Mouse (Mus musculus): Measurements from ENCODE around the gene Vsig8. TPM values are rescaled to one million over a fixed set of nuclear protein-coding genes. Genes with fewer than 3 reads are reported as not detected.

Vsig8 gene
- total and polyA plus RNA-seq, 2 experiments from 2014 or later: 0.12 TPM; not detected in 1

DNA sequence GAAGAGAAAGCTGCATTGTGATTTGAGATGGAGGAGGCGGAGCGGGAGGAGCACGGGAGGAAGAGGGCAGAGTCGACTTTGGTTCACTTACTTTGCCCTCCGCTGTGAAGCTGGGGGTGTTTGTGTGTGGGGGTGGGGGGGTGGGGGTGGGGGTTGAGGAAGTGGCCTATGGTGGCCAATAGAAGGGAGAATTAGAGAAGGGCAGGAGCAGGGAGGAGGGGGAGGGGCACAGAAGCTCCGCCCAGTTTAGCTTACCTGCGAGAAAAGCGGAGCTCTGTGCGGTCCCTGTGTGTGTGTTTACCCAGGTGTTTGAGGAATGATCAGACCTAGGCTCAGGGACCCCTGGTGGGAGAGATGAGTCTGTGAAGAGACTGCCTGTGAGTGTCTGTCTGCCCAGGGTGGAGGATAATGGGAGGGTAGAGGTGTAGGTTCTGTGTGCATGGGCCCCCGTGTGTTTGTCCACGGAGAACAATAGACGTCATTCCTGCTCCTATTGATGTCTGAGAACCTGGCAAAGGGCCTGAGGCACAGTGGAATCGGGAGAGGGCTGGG, 45.2 kb upstream of the Vsig8 start:
- DNase-seq (ENCODE audit: low spot score) (no peak), ATAC-seq (ENCODE audit: insufficient read depth, low read depth) (no peak)
- 41% methylated on average over 13 of the region's 13 CpGs for WGBS
- no peak for TF ChIP-seq EP300 (IDR thresholded peaks at IDR 0.05; ENCODE audit: low read depth)
- no peak for TF ChIP-seq CTCF (IDR thresholded peaks at IDR 0.05; ENCODE audit: low read depth)
- Histone ChIP-seq H3K4me1 (ENCODE audit: control insufficient read depth, insufficient read depth) (peaks cover 28% of the 10 kb centered on the region), H3K9me3 (replicated peaks; ENCODE audit: control insufficient read depth, low read length) (no peaks in the 10 kb centered on the region), H3K27me3 (ENCODE audit: control insufficient read depth, insufficient read depth, low read length) (no peaks in the 10 kb centered on the region), H3K36me3 (replicated peaks; ENCODE audit: control insufficient read depth, insufficient read depth, low read length) (peaks cover 34% of the 10 kb centered on the region), H3K9ac (replicated peaks; ENCODE audit: low read depth, low read length) (no peak overlapping the region), H3K4me2 (ENCODE audit: low read depth, low read length) (no peak overlapping the region), H3K27ac (ENCODE audit: low read depth) (no peak overlapping the region), H3K4me3 (ENCODE audit: low read depth, low read length) (no peak overlapping the region)

DNA sequence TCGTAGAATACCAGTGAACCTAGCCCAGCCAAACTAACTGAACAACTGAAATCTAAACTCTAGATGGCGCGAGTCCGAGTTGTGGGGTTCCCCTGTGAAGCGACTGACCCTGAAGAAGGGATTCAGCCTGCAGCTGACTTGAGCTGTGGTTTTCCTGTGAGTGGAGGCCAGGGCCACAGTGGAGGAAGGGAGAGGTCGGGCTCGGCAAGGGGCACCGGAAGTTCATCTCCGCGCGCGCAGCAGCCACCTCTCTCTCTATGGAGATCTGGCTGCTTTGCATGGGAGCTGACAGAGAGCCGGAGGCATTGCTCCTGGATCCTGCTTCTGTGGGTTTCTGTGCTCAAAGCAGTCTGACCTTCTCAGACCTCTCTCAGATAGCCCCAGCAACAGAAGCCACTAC, 42.8 kb upstream of the Vsig8 start:
- Histone ChIP-seq H3K9ac (replicated peaks; ENCODE audit: low read depth, low read length) (no peak overlapping the region), H3K27me3 (ENCODE audit: control insufficient read depth, insufficient read depth, low read length) (no peaks in the 10 kb centered on the region), H3K36me3 (replicated peaks; ENCODE audit: control insufficient read depth, insufficient read depth, low read length) (peaks cover 10% of the 10 kb centered on the region), H3K4me2 (ENCODE audit: low read depth, low read length) (peak overlapping the region; percentile 44), H3K4me1 (ENCODE audit: control insufficient read depth, insufficient read depth) (peaks cover 22% of the 10 kb centered on the region), H3K9me3 (replicated peaks; ENCODE audit: control insufficient read depth, low read length) (0 out of 2 replicates have a peak, but pooled peaks cover 1% of the 10 kb centered on the region), H3K4me3 (ENCODE audit: low read depth, low read length) (no peak overlapping the region), H3K27ac (ENCODE audit: low read depth) (peak overlapping the region; percentile 72)
- ATAC-seq (ENCODE audit: insufficient read depth, low read depth) (peak; percentile 55), DNase-seq (ENCODE audit: low spot score) (peak; percentile 65)
- no peak for TF ChIP-seq EP300 (IDR thresholded peaks at IDR 0.05; ENCODE audit: low read depth)
- peak; percentile 17; the same call in 1 of the 2 replicates for TF ChIP-seq CTCF (IDR thresholded peaks at IDR 0.05; ENCODE audit: low read depth)
- 17% methylated on average over 13 of the region's 13 CpGs for WGBS

DNA sequence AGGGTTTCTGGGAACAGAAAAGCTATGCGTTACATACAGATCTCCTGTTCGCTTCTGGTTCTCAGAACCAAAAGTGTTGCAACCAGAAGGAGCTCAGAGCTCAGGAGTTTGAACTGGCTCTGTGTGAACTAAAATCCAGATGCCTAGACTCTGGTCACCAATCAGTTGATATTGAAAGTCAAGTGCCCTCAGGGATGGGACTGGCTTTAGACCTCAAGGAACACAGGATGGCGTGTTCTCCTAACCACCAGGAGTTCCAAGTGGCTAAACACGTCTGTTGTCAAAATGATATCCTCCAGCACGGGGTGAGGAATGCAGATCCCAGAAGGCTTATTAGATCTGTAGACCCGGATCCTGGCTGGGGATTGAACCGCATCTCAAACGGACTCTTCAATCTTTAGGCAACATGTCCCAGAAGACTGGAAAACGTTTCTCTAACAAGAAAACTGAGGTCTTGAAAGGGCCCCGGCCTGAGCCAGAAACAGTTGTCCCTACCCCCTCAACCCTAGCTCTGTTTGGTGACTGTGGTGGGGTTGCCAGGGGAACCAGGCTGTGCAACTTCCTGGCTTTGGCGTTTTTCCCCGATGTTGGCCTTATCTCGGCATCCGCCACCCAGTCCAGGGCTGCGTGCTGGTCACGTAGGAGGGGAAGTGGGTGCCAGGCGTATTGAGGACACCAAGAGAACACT, 42.1 kb upstream of the Vsig8 start:
- Histone ChIP-seq H3K4me1 (ENCODE audit: control insufficient read depth, insufficient read depth) (peaks cover 19% of the 10 kb centered on the region), H3K4me3 (ENCODE audit: low read depth, low read length) (no peak overlapping the region), H3K4me2 (ENCODE audit: low read depth, low read length) (peak overlapping the region; percentile 44; the same call in 1 of the 2 replicates), H3K36me3 (replicated peaks; ENCODE audit: control insufficient read depth, insufficient read depth, low read length) (peaks cover 3% of the 10 kb centered on the region; the same call in 1 of the 2 replicates), H3K9ac (replicated peaks; ENCODE audit: low read depth, low read length) (0 out of 2 replicates have a peak overlapping the region, but pooled peaks have one; percentile 28), H3K27ac (ENCODE audit: low read depth) (peak overlapping the region; percentile 72), H3K9me3 (replicated peaks; ENCODE audit: control insufficient read depth, low read length) (0 out of 2 replicates have a peak, but pooled peaks cover 3% of the 10 kb centered on the region), H3K27me3 (ENCODE audit: control insufficient read depth, insufficient read depth, low read length) (no peaks in the 10 kb centered on the region)
- WGBS: 25% methylated on average over 17 of the region's 17 CpGs
- DNase-seq (ENCODE audit: low spot score) (peak; percentile 73), ATAC-seq (ENCODE audit: insufficient read depth, low read depth) (peak; percentile 79)
- no peak for TF ChIP-seq CTCF (IDR thresholded peaks at IDR 0.05; ENCODE audit: low read depth)
- 0 out of 2 replicates have a peak, but pooled peaks have one; percentile 41 for TF ChIP-seq EP300 (IDR thresholded peaks at IDR 0.05; ENCODE audit: low read depth)

DNA sequence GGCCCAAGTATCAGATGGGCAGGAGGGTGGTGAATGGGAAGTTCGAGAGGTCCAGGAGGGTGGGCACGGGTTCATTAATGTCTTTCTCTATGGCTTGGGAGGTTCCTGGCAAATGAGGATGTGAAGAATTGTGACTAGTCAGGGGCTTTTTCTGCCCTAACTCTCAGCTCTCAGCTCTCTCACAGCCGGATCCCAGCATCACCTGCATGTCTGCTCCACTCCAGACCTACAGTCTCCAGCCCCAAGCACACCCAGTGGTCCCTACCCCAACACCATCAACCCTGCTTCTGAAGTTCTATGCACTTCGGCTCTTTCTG, 41.6 kb upstream of the Vsig8 start:
- Histone ChIP-seq H3K9ac (replicated peaks; ENCODE audit: low read depth, low read length) (no peak overlapping the region), H3K36me3 (replicated peaks; ENCODE audit: control insufficient read depth, insufficient read depth, low read length) (no peaks in the 10 kb centered on the region), H3K4me2 (ENCODE audit: low read depth, low read length) (peak overlapping the region; percentile 44; the same call in 1 of the 2 replicates), H3K27me3 (ENCODE audit: control insufficient read depth, insufficient read depth, low read length) (no peaks in the 10 kb centered on the region), H3K4me3 (ENCODE audit: low read depth, low read length) (no peak overlapping the region), H3K9me3 (replicated peaks; ENCODE audit: control insufficient read depth, low read length) (0 out of 2 replicates have a peak, but pooled peaks cover 3% of the 10 kb centered on the region), H3K4me1 (ENCODE audit: control insufficient read depth, insufficient read depth) (peaks cover 19% of the 10 kb centered on the region), H3K27ac (ENCODE audit: low read depth) (peak overlapping the region; percentile 72)
- WGBS: 34% methylated on average over 4 of the region's 4 CpGs
- no peak for ATAC-seq (ENCODE audit: insufficient read depth, low read depth)
- no peak for DNase-seq (ENCODE audit: low spot score)
- 0 out of 2 replicates have a peak, but pooled peaks have one; percentile 2 for TF ChIP-seq EP300 (IDR thresholded peaks at IDR 0.05; ENCODE audit: low read depth)
- no peak for TF ChIP-seq CTCF (IDR thresholded peaks at IDR 0.05; ENCODE audit: low read depth)

DNA sequence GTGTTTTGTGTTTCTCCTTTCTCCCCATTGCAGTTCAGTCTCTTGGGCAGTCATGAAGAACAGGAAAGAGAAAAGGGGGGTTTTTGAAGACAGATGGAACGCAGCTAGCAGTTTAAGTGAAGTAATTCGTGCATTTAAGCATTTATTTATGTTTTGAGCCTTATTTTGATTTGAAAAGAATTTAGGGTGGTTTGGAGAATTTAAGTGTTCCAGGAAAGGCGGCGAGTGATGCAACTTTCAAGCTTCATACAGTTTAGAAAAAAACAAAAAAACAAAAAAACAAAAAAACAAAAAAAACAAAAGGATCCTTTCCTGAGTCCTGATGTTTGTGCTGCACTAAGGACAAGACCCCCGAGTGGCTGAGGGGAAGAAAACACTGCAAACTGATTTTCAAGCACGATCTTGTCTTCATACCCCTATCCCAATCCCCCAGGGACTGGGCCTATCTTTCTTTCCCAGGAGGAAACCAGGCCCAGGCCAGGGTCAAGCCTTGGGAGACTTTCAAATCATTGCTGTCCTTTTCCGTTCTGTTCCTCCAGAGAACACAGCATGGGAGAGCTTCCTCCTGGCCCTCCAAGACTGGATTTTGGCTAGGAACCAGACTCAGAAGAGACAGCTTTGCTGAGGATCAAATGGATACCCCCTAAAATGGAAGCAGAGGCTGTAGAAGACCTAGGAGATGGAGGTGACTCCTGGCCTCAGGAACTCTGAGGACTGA, 41.0 kb upstream of the Vsig8 start:
- WGBS: 54% methylated on average over 7 of the region's 7 CpGs
- Histone ChIP-seq H3K36me3 (replicated peaks; ENCODE audit: control insufficient read depth, insufficient read depth, low read length) (no peaks in the 10 kb centered on the region), H3K4me1 (ENCODE audit: control insufficient read depth, insufficient read depth) (peaks cover 19% of the 10 kb centered on the region), H3K4me2 (ENCODE audit: low read depth, low read length) (no peak overlapping the region), H3K9ac (replicated peaks; ENCODE audit: low read depth, low read length) (no peak overlapping the region), H3K4me3 (ENCODE audit: low read depth, low read length) (no peak overlapping the region), H3K27ac (ENCODE audit: low read depth) (peak overlapping the region; percentile 72), H3K27me3 (ENCODE audit: control insufficient read depth, insufficient read depth, low read length) (no peaks in the 10 kb centered on the region), H3K9me3 (replicated peaks; ENCODE audit: control insufficient read depth, low read length) (0 out of 2 replicates have a peak, but pooled peaks cover 3% of the 10 kb centered on the region)
- TF ChIP-seq EP300 (IDR thresholded peaks at IDR 0.05; ENCODE audit: low read depth) (no peak), CTCF (IDR thresholded peaks at IDR 0.05; ENCODE audit: low read depth) (no peak)
- ATAC-seq (ENCODE audit: insufficient read depth, low read depth) (no peak), DNase-seq (ENCODE audit: low spot score) (no peak)
